Mouse (Mus musculus) cerebral cortex, adult 2 months (tissue): ENCODE data around the gene 1700123L14Rik.

Source experiments
- WGBS: fragments of 180-500 bp; shearing (Covaris S2); methylation state at CpG from one replicate; pipeline ENCODE4 v1.1.7; 2018; 5-methylcytosine and 5-hydroxymethylcytosine counted together

The 1700123L14Rik gene

GRCm38 (mm10) chr6:96165818-96166379 is at the start of gene 1700123L14Rik:
Gene 1700123L14Rik, minus strand, starts transcription at chr6:96166243.
- WGBS = 73% methylated on average over 18 of the region's 18 CpGs

- over 99% methylated on average over 2 of the region's 2 CpGs for WGBS
Observed at GRCm38 (mm10) chr6:96205395-96205794, 39.4 kb upstream of the 1700123L14Rik start.

GRCm38 (mm10) chr6:96198991-96199390 is 32.9 kb upstream of the 1700123L14Rik start:
- 88% methylated on average over 2 of the region's 2 CpGs for WGBS

DNA sequence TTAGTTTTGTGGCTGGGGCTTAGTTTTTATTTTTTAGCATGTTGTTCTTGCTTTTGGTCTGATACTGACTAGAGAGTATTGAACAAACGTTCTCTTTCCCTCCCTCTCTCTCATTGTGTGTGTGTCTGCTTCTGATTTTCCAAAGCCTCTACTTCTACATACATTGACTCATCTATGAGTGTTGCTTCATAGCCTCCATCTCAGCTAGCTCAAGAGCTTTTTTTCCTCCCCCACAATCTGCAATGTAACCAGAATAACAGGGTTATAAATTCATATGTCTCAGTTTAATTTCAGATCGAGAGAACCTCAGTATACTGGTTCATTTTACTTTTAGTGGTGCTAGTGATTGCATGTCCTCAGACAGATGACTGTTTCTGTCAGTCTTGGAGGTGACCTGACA is 20.5 kb upstream of the 1700123L14Rik start:
- WGBS = 42% methylated on average over 2 of the region's 2 CpGs

- 53% methylated on average over 4 of the region's 4 CpGs for WGBS
Observed at GRCm38 (mm10) chr6:96183392-96183791, 17.3 kb upstream of the 1700123L14Rik start.

DNA sequence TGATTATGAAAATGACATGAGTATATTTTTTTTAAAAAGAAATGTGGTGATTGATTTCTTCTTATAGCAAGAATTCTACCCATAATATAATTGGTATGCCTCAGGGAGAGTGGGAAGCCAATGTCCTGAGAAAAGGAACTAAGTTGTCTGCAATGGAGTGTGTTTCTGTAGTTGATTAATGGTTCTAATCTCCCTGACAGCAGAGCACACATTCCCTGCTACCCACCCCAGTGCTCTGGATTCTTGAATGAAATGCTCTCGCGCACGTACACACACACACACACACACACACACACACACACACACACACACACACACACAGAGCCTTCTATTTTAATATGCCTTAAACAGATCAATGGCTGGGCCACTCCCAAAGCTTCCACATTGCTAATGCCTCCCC is 7.6 kb upstream of the 1700123L14Rik start:
- WGBS = 98% methylated on average over 3 of the region's 3 CpGs

GRCm38 (mm10) chr6:96165403-96165802 is 640 bp downstream of the 1700123L14Rik start:
- 59% methylated on average over 13 of the region's 13 CpGs for WGBS

DNA sequence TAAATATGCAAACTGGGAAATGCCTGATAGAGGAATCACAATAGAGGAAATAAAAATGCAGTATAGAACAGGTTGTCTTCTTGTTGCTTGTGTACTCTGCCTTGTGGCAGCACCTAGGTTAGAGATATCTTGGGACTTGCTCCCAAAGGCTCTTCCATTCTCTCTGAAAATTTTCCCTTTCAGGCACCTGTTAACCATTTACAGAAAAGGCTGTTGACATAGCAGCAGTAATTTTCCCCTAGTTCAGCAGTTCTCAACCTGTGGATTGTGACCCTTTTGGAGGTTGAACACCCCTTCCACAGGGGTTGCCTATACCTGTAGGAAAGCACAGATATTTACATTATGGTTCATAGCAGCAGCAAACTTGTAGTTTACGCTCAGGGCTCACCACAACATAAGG is 22.7 kb downstream of the 1700123L14Rik start:
- 95% methylated on average over 1 of the region's 1 CpGs for WGBS

- WGBS = 1% methylated on average over 32 of the region's 32 CpGs
Observed at GRCm38 (mm10) chr6:96116534-96117272, 49.3 kb downstream of the 1700123L14Rik start.

DNA sequence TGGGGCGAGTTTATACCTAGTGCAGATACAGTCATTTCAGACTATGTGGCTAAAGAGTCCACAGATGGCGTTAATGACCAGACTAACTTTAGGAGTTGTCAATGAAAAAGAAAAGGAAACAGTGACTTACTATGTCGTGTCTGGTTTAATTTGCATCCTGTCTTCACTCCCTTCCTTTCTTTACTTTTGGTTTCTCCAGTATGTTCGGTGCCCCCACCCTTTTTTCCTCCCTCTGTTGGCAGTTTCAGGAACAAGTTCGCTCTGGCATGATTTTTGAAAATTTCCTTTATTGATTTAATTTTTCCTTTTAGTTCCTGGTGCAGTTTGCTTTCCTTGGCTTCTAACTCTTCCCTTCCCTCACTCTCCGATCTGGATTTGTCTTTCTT is 49.9 kb downstream of the 1700123L14Rik start:
- 4% methylated on average over 6 of the region's 6 CpGs for WGBS
